Mouse (Mus musculus) cerebellum, adult 2 months (tissue): Measurements from ENCODE around the gene Vsig10. TPM values are rescaled to one million over a fixed set of nuclear protein-coding genes. Genes with fewer than 3 reads are reported as not detected.

Experiments
- DNase-seq, 2 experiments: peaks; one replicate each; pipeline ENCODE4 v3.0.0; 2021
- H3K27ac ChIP-seq: fragments of 200-500 bp; 2 replicates; pipeline ENCODE4 v1.5.1; 2012; ENCODE audit warnings: low read length, control low read depth, inconsistent platforms; ENCODE audit not compliant: insufficient read depth
- H3K27me3 ChIP-seq: fragments of 200-500 bp; 2 replicates; pipeline ENCODE4 v1.6.1; 2012; ENCODE audit warnings: inconsistent platforms, mild to moderate bottlenecking, low read length, moderate library complexity; ENCODE audit not compliant: control insufficient read depth, insufficient read depth
- H3K4me1 ChIP-seq: fragments of 200-500 bp; 2 replicates; pipeline ENCODE4 v1.6.1; 2011; ENCODE audit warnings: low read length; ENCODE audit not compliant: control insufficient read depth, insufficient read depth
- H3K4me3 ChIP-seq: fragments of 200-500 bp; replicated peaks from 2 replicates; pipeline ENCODE3; 2011; ENCODE audit warnings: mild to moderate bottlenecking, low read depth, low read length, control low read depth; ENCODE audit not compliant: insufficient read depth
- CTCF ChIP-seq: fragments of 200-500 bp; IDR thresholded peaks from 2 replicates; pipeline ENCODE4 v1.5.1; 2011; ENCODE audit warnings: low read depth, mild to moderate bottlenecking, control low read depth, low read length, moderate library complexity, borderline replicate concordance; ENCODE audit not compliant: insufficient read depth
- POLR2A ChIP-seq: fragments of 200-500 bp; IDR thresholded peaks from 2 replicates; pipeline ENCODE4 v1.6.1; 2011; ENCODE audit warnings: low read length, control low read depth, borderline replicate concordance; ENCODE audit not compliant: insufficient read depth
- WGBS: fragments of 180-500 bp; shearing (Covaris S2); methylation state at CpG from one replicate; pipeline ENCODE4 v1.1.7; 2018; 5-methylcytosine and 5-hydroxymethylcytosine counted together
- polyA plus RNA-seq: library from polyadenylated mRNA; depleted of rRNA; stranded (reverse); fragments of >200 nt; gene quantifications from 2 replicates; pipeline ENCODE4 v1.2.3, GENCODE M21; 2012

Gene Vsig10
- polyA plus RNA-seq, 1 experiment = 3.9 TPM

- no peak overlapping the region for H3K27ac ChIP-seq
- H3K4me1 ChIP-seq = peaks cover 29% of the 10 kb centered on the region
- peak; percentile 55 to 61 for DNase-seq
- peak overlapping the region; percentile 42 for H3K4me3 ChIP-seq
- WGBS = 54% methylated on average over 11 of the region's 11 CpGs
- H3K27me3 ChIP-seq = 0 out of 2 replicates have a peak, but pooled peaks cover 1% of the 10 kb centered on the region
- TF ChIP-seq CTCF (peak; percentile 63; the same call in 1 of the 2 replicates), POLR2A (no peak)
Observed at GRCm38 (mm10) chr5:117358725-117359124, 39.8 kb downstream of the Vsig10 start.

DNA sequence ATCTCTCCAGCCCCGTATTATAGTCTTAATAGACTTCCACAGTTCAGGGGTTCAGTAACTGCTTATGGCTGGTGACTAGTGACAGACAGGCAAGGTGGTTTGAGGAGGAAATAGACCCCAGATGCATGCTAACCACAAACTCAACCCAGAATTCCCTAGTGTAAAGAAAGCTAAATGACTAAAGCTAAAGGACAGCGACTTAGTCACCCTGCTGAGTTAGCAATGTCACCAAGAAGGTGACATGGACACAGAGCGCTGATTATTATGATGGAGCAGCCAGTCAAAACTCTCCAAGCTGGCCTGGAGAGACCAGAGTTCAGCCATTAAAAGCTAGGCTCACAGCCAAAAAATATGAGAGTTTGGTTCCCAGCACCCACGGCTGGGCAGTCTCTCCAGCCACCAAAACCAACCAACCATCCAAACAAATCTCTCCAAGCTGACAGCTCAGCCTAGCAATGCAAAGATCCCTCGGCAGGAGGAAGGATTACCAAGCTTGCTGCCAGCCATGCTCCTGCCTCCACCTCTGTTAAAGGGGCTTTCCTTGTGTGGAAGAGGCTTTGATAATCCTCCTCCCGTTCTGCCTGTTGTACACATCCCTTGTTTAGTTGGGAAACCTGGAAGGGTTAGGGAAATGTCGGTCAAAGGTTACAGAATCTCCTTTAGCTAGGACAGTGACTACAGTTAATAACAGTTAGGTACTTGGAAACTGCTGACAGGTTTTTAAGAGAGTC lies 40.8 kb downstream of the Vsig10 start:
- Histone ChIP-seq H3K4me1 (peaks cover 36% of the 10 kb centered on the region), H3K4me3 (no peak overlapping the region), H3K27me3 (0 out of 2 replicates have a peak, but pooled peaks cover 1% of the 10 kb centered on the region), H3K27ac (0 out of 2 replicates have a peak overlapping the region, but pooled peaks have one; percentile 12)
- TF ChIP-seq CTCF (no peak), POLR2A (no peak)
- WGBS = 49% methylated on average over 7 of the region's 7 CpGs
- DNase-seq = no peak

DNA sequence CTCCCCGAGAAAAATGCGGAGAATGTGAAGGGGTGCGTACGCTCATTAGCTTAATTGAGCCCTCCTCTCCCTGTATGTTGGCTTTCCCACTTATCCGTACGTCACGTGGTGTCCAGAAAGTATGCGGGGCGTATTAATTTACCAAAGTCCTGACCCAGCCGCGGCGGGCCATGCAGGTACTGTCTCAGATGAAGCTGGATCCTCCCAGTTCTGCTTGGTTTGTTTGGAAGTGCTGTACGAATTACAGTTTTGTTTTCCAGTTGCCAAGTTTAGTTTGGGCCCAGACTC lies 41.3 kb downstream of the Vsig10 start:
- WGBS = 66% methylated on average over 13 of the region's 13 CpGs
- H3K4me3 ChIP-seq = no peak overlapping the region
- H3K4me1 ChIP-seq = peaks cover 36% of the 10 kb centered on the region
- no peak for DNase-seq
- no peak overlapping the region for H3K27ac ChIP-seq
- no peak for TF ChIP-seq POLR2A
- TF ChIP-seq CTCF = no peak
- H3K27me3 ChIP-seq = 0 out of 2 replicates have a peak, but pooled peaks cover 1% of the 10 kb centered on the region

- TF ChIP-seq POLR2A = no peak
- TF ChIP-seq CTCF = no peak
- 48% methylated on average over 13 of the region's 13 CpGs for WGBS
- Histone ChIP-seq H3K4me3 (no peak overlapping the region), H3K27me3 (0 out of 2 replicates have a peak, but pooled peaks cover 1% of the 10 kb centered on the region), H3K4me1 (peaks cover 36% of the 10 kb centered on the region), H3K27ac (no peak overlapping the region)
- DNase-seq = no peak
Observed at GRCm38 (mm10) chr5:117360631-117361541, 42.0 kb downstream of the Vsig10 start.

- Histone ChIP-seq H3K4me1 (peaks cover 31% of the 10 kb centered on the region), H3K4me3 (no peak overlapping the region), H3K27ac (no peak overlapping the region), H3K27me3 (0 out of 2 replicates have a peak, but pooled peaks cover 1% of the 10 kb centered on the region)
- no peak for DNase-seq
- no peak for TF ChIP-seq POLR2A
- no peak for TF ChIP-seq CTCF
- WGBS = 40% methylated on average over 4 of the region's 4 CpGs
Observed at GRCm38 (mm10) chr5:117361590-117361989, 42.7 kb downstream of the Vsig10 start.

GRCm38 (mm10) chr5:117363066-117363782 lies 44.3 kb downstream of the Vsig10 start:
- Histone ChIP-seq H3K27me3 (no peaks in the 10 kb centered on the region), H3K27ac (0 out of 2 replicates have a peak overlapping the region, but pooled peaks have one; percentile 23), H3K4me3 (no peak overlapping the region), H3K4me1 (peaks cover 31% of the 10 kb centered on the region)
- DNase-seq = peak; percentile 43 to 58
- WGBS = 16% methylated on average over 15 of the region's 15 CpGs
- TF ChIP-seq POLR2A (no peak), CTCF (no peak)

DNA sequence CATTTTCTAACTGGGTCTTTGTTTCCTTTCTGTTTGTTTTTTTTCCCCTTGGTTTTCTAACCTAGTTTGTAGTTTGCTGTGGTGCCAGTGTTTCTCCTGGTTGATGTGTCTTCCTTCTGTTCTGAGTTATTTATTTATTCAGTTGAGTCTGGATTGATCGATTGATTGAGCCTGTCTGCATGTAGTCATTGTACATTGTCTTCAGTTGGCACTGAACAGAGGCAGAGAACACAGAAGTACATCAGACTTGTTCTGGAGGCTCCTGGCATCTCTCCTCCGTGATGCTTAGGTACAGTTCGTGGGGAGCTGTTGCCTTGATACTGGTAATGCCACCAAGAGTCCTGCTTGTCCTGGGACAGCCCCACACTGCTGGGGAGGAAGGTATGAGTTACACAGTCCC lies 45.9 kb downstream of the Vsig10 start:
- WGBS = 78% methylated on average over 3 of the region's 3 CpGs
- Histone ChIP-seq H3K27me3 (no peaks in the 10 kb centered on the region), H3K27ac (no peak overlapping the region; the same call in 1 of the 2 replicates), H3K4me3 (no peak overlapping the region), H3K4me1 (peaks cover 30% of the 10 kb centered on the region)
- DNase-seq = no peak
- TF ChIP-seq CTCF = no peak
- TF ChIP-seq POLR2A = no peak
